Mouse (Mus musculus) cerebellum, adult 2 months (tissue): ENCODE measurements around the gene Wscd2.

Source experiments
- CTCF ChIP-seq: fragments of 200-500 bp; IDR thresholded peaks from 2 replicates; pipeline ENCODE4 v1.5.1; 2011; ENCODE audit warnings: low read depth, mild to moderate bottlenecking, control low read depth, low read length, moderate library complexity, borderline replicate concordance; ENCODE audit not compliant: insufficient read depth
- POLR2A ChIP-seq: fragments of 200-500 bp; IDR thresholded peaks from 2 replicates; pipeline ENCODE4 v1.6.1; 2011; ENCODE audit warnings: low read length, control low read depth, borderline replicate concordance; ENCODE audit not compliant: insufficient read depth

GRCm38 (mm10) chr5:113521037-113521436 is 30.9 kb downstream of the Wscd2 start:
- TF ChIP-seq CTCF: no peak
- no peak for TF ChIP-seq POLR2A
